Mouse (Mus musculus): ENCODE measurements around the gene Prr11. TPM values are rescaled to one million over a fixed set of nuclear protein-coding genes. Genes with fewer than 3 reads are reported as not detected.

Prr11 gene
- under 1 TPM; 0.36 to 0.37 TPM for total RNA-seq (2021)
- long read RNA-seq, experiment 1, partial matches to known transcripts: 0 of 4 reads
- long read RNA-seq, experiment 1, other reads (novel, unspliced or antisense): 4 of 4 reads
- long read RNA-seq, experiment 2, partial matches to known transcripts: 0 of 1 reads
- long read RNA-seq, experiment 2, other reads (novel, unspliced or antisense): 1 of 1 reads

GRCm38 (mm10) chr11:87108409-87108754 is at the start of gene Prr11:
Gene Prr11, minus strand, starts transcription at chr11:87108708.
- no peak for DNase-seq

- no peak for DNase-seq
These were observed 49.5 kb upstream of the Prr11 start for GRCm38 (mm10) chr11:87158012-87158411.

GRCm38 (mm10) chr11:87136233-87136632 is 27.7 kb upstream of the Prr11 start:
- no peak for DNase-seq

- DNase-seq: peak; percentile 86 to 94
These were observed 18.6 kb upstream of the Prr11 start, which contains the start of gene Trim37 for GRCm38 (mm10) chr11:87126824-87127816. Gene Trim37, plus strand, starts transcription at chr11:87127077.

- DNase-seq: peak in 1 of 2 experiments; percentile 8
These were observed 17.8 kb upstream of the Prr11 start for GRCm38 (mm10) chr11:87126281-87126823.

GRCm38 (mm10) chr11:87125562-87125961 is 17.1 kb upstream of the Prr11 start:
- no peak for DNase-seq

- no peak for DNase-seq
These were observed 13.4 kb upstream of the Prr11 start for GRCm38 (mm10) chr11:87121864-87122263.

GRCm38 (mm10) chr11:87110172-87110909 is 1.8 kb upstream of the Prr11 start:
- no peak for DNase-seq

GRCm38 (mm10) chr11:87109519-87110171 is 1.1 kb upstream of the Prr11 start:
- DNase-seq: peak in 1 of 2 experiments; percentile 21

- peak; percentile 96 to 99 for DNase-seq
These were observed 429 bp upstream of the Prr11 start, which contains the start of gene Ska2 for GRCm38 (mm10) chr11:87108755-87109518. Gene Ska2, plus strand, starts transcription at chr11:87109234.

GRCm38 (mm10) chr11:87087142-87087541 is 21.4 kb downstream of the Prr11 start:
- DNase-seq: no peak

GRCm38 (mm10) chr11:87086290-87086984 is 22.1 kb downstream of the Prr11 start, which contains the start of gene Smg8:
Gene Smg8, minus strand, starts transcription at chr11:87086774.
- peak; percentile 89 to 90 for DNase-seq

GRCm38 (mm10) chr11:87085461-87085860 is 23.0 kb downstream of the Prr11 start:
- no peak for DNase-seq

GRCm38 (mm10) chr11:87083712-87084111 is 24.8 kb downstream of the Prr11 start:
- DNase-seq: no peak

- peak; percentile 90 to 92 for DNase-seq
These were observed 34.6 kb downstream of the Prr11 start, which contains the start of gene Gdpd1 for GRCm38 (mm10) chr11:87073866-87074440. Gene Gdpd1, minus strand, starts transcription at chr11:87074062.

GRCm38 (mm10) chr11:87073343-87073865 is 35.1 kb downstream of the Prr11 start:
- DNase-seq: peak; percentile 70 to 78

- no peak for DNase-seq
These were observed 46.4 kb downstream of the Prr11 start for GRCm38 (mm10) chr11:87062087-87062486.

- DNase-seq: no peak
These were observed 48.1 kb downstream of the Prr11 start for GRCm38 (mm10) chr11:87060410-87060809.

GRCm38 (mm10) chr11:87056286-87056685 is 52.2 kb downstream of the Prr11 start:
- DNase-seq: no peak
